Mouse (Mus musculus) MEL (cell line): ENCODE data around the gene Tmem115.

Experiments
- CTCF ChIP-seq, 3 experiments: IDR thresholded peaks in 2 of 3; conservative IDR thresholded peaks in 1 of 3; 2 replicates each; pipeline ENCODE4 v1.5.1; 2011 to 2012; ENCODE audit warnings: low read length in 3 of 3, low read depth in 2 of 3, mild to moderate bottlenecking in 2 of 3, improper control_type of control experiment in 1 of 3, inconsistent platforms in 1 of 3, mixed read lengths in 1 of 3, moderate library complexity in 1 of 3; ENCODE audit not compliant: control insufficient read depth in 1 of 3, insufficient read depth in 1 of 3, poor library complexity in 1 of 3, severe bottlenecking in 1 of 3
- GABPA ChIP-seq: IDR thresholded peaks from 2 replicates; pipeline ENCODE4 v1.6.1; 2012; ENCODE audit warnings: low read depth, mild to moderate bottlenecking, inconsistent platforms, low read length, improper control_type of control experiment, moderate library complexity
- MAX ChIP-seq: IDR thresholded peaks from 2 replicates; pipeline ENCODE4 v1.6.1; 2011; ENCODE audit warnings: low read length, improper control_type of control experiment
- POLR2A ChIP-seq, 2 experiments: IDR thresholded peaks; 2 replicates each; pipeline ENCODE4 v1.6.1; 2011 to 2012; ENCODE audit warnings: low read length in 2 of 2, mild to moderate bottlenecking in 2 of 2, control low read depth in 1 of 2, improper control_type of control experiment in 1 of 2, low read depth in 1 of 2, moderate library complexity in 1 of 2; ENCODE audit not compliant: control insufficient read depth in 1 of 2, insufficient read depth in 1 of 2, poor library complexity in 1 of 2
- TAL1 ChIP-seq: IDR thresholded peaks from 2 replicates; pipeline ENCODE4 v1.6.1; 2012; ENCODE audit warnings: mild to moderate bottlenecking, inconsistent platforms, low read length, moderate library complexity, mixed read lengths
- USF1 ChIP-seq: IDR thresholded peaks from 2 replicates; pipeline ENCODE4 v1.6.1; 2014; ENCODE audit warnings: low read depth, mild to moderate bottlenecking, inconsistent platforms, low read length, improper control_type of control experiment, moderate library complexity

GRCm38 (mm10) chr9:107493511-107493910 lies 40.2 kb upstream of the Tmem115 start:
- no peak for TF ChIP-seq POLR2A (IDR thresholded peaks at IDR 0.05; ENCODE audit: control insufficient read depth in 1 of 2, insufficient read depth in 1 of 2, low read depth in 1 of 2, low read length in 2 of 2, poor library complexity in 1 of 2)
- TF ChIP-seq MAX, result no peak
- TF ChIP-seq TAL1, result no peak
- no peak for TF ChIP-seq GABPA
- TF ChIP-seq CTCF (IDR thresholded peaks at IDR 0.05 in 2 of 3, conservative IDR thresholded peaks at IDR 0.05 in 1 of 3; ENCODE audit: control insufficient read depth in 1 of 3, insufficient read depth in 1 of 3, low read depth in 2 of 3, low read length in 3 of 3, poor library complexity in 1 of 3, severe bottlenecking in 1 of 3), result no peak
- no peak for TF ChIP-seq USF1
